Mouse (Mus musculus) c-Kit-positive CD71-positive TER-119-negative erythroid progenitor cells, embryonic 14.5 days (primary cell): Measurements from ENCODE around the gene Cib3.
A peak's percentile ranks its signal among the peaks of the same experiment; 100 is the strongest.

Experiments used
- DNase-seq: peaks from one replicate; pipeline ENCODE4 v3.0.0-alpha.2; 2013; ENCODE audit warnings: low read depth

The Cib3 gene

GRCm38 (mm10) chr8:72210222-72210621 is 2.4 kb downstream of the Cib3 start:
- DNase-seq: no peak

DNA sequence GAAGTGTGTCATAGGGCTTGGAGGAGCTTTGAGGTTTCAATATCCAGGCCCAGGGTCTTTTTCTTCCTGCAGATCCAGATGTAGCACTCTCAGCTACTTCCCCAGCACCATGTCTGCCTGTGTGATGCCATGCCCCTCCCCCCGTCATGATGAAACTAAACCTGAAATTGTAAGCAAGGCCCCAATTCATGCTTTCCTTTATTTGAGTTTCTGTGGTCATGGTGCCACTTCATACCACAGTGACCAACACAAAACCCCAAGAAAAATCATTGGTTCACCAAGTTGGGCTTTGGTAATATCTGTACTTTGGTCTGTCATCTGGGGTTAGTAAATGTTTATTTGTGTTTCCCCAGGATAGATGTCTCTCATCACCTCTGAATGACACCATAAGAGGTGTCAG is 4.1 kb downstream of the Cib3 start:
- no peak for DNase-seq

GRCm38 (mm10) chr8:72197997-72198396 is 14.6 kb downstream of the Cib3 start:
- DNase-seq: no peak

DNA sequence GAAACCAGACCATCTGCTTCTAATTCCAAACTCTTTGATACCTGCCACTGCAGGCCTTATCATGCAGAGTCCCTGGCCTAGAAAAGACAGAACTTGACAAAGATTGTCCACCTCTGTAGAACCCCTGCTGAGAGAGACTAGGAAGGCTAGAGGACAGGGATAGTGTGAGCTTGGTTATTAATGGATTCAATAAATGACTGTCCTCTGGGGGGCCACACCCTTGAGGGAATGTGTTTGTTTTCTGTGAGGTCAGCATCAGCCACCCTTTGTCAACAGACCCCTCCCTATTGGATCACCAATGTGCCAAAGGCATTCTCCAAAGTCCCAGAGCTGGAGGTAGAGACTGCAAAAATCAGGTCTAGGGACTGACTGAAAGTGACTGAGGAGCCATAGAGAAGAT is 20.6 kb downstream of the Cib3 start:
- no peak for DNase-seq

DNA sequence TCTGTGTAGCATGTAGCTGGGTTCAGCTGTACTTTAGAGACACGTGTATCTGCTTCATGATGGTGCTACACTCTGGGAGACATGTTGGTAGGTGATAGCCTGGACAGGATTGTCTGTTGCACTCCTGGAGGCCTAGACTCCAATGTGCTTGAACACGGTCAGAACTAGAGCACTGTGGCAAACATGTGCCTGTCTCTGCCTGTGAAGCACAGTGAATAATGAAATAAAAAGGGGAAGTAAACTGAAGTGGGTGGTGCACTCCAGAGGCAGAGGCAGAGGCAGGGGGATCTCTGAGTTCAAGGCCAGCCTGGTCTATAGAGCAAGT is 22.5 kb downstream of the Cib3 start:
- no peak for DNase-seq

DNA sequence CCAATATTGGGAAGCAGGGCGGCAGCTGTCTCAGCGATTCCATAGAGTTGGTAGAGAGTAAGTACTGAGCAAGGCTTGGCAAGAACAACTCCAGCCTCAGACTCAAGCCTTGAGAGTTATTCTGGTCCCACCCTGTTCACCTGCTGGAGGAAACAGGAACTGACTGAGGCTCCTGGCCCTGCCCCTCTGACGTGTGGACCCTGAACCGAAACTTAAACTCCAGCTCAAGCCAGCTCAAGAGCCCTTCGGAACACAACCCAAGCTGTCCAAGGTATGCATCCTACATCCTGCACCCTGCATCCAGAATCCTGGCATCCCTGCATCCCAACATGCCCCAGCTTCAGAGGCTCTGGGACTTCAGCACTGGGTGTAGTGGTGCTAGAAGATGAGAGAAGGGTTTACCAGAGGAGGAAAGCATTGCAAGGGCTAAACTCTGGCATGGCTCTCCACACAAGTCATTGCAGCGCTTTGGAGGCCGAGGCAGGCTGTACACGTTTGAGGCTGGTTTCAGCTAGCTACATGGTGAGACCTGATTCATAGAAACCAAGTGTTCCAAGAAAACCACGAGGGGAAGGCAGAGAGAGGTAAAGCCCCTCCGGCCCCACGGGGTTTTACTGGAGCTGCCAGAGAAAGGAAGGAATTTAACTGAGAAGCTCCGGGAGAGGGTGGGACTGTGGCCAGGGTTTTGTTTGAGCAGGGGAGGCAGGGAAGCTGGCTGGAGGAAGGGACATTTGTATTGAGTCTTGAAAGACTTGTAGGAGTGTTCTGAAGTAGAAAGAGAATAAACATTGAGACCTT is 23.0 kb downstream of the Cib3 start, which contains the start of gene Hsh2d:
TSS of gene Hsh2d (plus strand) at position 222 of the 798 bp plus-strand sequence.
- DNase-seq: no peak

DNA sequence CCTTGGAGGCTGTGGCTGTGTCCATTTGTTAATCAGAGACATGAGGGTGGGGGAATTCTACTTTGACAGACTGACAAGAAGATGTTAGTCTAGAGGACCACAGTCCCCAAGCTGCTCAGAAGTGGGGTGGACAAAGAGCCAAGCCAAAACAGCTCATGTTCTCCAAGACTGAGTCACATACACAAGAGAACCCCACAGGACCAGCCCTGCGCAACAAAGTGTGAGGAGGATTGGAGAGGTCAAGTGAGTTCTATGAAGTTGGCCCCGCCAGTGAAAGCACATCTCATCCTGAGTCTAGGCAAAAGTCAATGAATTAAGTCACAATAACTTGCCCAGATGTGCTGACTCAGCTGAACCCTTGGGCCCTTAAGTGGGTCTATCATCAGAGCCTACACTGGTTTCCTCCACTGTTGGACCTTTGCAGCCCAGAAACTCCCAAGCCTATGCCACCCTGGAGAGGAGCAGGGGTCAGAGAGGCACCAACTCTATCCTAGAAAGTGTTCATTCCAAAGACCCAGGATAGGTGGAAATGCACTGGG is 24.8 kb downstream of the Cib3 start:
- DNase-seq: no peak

GRCm38 (mm10) chr8:72183554-72184202 is 29.0 kb downstream of the Cib3 start:
- DNase-seq: no peak

DNA sequence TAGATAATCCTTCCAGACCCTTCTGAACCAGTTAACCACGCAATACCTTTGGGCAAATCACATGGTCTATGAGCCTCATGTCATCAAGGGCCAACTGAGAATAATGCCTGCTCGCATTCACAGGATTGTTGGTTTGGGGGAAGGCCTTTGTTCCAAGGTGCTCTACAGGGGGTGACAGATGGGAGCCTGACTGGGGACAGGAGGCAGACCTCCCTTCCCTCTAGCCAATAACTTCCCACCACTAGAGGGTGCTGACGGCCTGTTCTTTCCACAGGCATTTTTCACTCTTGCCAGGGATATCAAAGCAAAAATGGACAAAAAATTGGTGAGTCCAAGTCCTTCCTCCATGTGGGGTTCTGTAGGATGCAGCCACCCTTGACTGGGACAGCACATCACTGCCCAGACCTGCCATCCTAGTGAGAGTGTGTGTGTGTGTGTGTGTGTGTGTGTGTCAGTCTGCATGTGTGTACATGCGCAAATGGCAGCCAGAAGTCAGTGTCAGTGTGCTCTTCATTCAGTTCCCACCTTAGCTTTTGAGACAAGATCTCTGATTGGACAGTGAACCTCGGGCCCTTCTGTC is 35.2 kb downstream of the Cib3 start:
- peak; percentile 56 for DNase-seq

DNA sequence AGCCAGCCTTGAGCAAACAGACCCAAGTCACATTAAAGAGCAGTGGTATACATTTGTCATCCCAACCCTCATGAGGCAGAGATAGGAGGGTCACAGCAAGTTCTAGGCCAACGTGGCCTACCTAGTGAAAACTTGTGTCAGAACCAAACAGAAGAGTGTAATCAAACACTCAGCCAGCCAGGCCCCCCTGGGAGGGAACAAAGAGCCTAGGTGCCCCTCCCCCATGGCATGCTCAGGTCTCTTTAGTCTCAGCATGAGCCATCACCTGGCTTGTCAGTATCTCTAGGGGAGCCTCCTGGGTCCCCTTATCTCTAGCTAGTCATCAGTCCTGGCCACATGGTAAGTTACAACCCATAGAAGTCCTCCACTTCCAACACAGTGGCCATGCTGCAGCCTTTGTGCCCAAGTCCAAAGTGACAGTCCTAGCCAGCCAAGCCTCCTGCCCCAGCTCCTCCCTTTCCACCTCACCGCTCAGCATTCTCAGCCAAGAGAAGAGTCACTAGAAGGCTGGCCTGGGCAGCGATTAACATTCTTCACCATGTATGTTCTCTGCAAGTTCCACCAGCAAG is 42.9 kb downstream of the Cib3 start:
- no peak for DNase-seq

DNA sequence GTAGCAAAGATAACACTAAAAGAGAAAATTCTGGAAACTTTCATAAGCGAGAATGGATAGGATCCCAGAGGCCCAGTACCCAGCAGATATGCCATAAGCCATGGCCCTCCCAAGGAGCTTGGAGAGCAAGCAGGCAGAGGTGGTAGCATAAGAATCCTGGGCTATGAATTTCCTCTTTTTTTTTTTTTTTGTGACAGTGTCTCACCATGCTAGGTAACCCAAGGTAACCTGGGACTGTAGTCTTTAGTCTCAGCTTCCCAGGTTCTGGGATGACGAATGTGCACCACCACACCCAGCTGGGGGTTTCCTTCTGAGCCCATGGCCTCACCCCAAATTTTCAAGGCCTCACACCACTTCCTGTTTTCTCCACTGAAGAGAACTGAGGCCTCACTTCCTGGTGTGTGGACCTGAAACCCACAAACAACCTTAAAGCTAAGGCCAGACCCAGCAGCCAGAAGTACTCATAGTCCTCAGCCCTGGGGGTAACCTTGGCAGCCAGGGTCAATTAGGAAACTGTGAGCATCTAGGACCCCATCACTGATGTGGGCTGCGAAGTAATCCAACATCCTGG is 43.5 kb downstream of the Cib3 start:
- no peak for DNase-seq

DNA sequence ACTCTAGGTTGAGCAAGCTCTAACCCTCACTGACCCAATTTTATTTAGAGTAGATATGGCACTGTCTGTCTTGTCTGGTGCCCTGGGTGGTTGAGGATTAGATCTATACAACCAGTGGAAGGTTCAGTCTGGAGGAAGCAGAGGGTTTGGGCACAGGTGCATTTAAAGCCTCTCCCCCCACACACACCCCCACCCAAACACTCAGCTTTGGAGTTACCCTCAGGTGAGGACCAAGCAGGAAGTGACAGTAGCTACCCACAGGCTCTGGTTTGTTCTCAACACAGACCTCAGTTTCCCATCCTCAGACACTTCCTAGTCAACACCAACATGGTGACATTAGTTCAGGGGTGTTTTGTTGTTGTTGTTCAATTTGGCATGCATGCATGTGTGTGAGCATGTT is 49.8 kb downstream of the Cib3 start:
- no peak for DNase-seq

DNA sequence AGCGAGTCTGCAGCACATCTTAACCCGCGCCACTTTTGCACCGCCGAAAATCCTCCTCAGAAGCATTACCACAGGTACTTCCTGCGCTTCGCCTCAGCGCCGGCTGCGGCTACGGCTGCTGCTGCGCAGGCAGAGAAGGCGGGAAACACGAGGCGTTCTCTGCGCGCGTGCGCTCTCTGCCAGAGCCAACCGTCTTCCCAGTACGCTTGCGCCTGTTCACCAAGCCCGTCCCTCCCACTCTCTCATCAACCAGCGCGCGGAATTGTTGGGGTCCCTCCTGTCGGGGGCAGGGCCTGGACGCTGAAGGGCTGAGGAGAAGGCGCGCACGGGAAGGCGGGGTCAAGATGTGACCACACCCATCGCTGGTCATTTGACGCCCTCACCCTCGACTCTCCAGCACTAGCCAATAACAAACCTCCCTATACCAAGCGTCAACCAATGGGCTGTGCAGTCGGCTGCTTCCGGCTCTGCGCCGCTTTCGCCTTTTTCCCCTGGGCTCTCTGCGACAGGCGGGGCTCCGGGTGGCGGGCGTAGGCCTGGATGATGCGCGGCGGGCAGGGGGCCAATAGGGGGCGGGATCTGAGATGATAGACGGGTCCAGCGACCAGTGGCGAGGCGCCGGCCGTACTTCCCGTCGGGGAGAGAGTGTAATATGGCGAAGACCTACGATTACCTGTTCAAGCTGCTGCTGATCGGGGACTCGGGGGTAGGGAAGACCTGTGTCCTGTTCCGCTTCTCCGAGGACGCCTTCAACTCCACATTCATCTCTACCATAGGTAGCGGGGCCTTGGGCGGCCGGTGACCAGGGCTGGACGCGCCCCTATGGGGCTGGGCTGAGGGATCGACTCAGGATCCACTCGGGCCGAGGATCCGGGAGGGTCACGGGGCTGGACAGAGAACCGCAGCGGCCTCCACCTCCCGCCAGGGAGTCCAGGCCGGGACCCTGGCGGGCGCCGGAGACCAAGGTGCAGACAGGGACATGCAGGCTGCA is 51.6 kb downstream of the Cib3 start, which contains the start of gene Rab8a:
TSS of gene Rab8a (plus strand) at position 494 of the 991 bp plus-strand sequence.
- peak; percentile 98 for DNase-seq

- DNase-seq: no peak
Measured at GRCm38 (mm10) chr8:72160007-72160406, 52.6 kb downstream of the Cib3 start.

GRCm38 (mm10) chr8:72158726-72159125 is 53.9 kb downstream of the Cib3 start:
- no peak for DNase-seq

DNA sequence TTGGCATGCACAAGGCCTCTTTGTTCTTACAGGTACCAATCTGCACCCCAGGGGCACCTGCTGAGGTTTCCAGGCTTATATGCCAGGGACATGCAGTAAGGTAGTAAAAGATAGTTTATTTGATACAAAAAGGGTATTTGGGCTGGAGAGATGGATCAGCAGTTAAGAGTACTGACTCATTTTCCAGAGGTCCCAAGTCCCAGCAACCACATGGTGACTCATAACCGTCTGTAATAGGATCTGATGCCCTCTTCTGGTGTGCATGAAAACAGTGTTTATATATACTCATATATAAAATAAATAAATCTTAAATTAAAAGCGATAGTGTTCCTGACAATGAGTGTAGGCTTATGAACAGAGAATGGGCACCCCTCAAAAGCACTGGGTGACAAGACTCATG is 54.5 kb downstream of the Cib3 start:
- DNase-seq: no peak
